Mouse (Mus musculus) heart, embryonic 12.5 days (tissue): ENCODE results near the gene Pgp. TPM values are rescaled to one million over a fixed set of nuclear protein-coding genes. Genes with fewer than 3 reads are reported as not detected.
A peak's percentile ranks its signal among the peaks of the same experiment; 100 is the strongest.

Experiments used
- ATAC-seq: fragments of 200-750 bp; cut with Nextera tagmentation; 2 replicates; pipeline ENCODE4 v1.8.0; 2017; ENCODE audit warnings: moderate TSS enrichment, moderate library complexity; ENCODE audit not compliant: insufficient number of reproducible peaks, low FRiP score
- H3K27ac ChIP-seq: fragments of 300-500 bp; sonication (generic); 2 replicates; pipeline ENCODE4 v1.5.1; 2016; ENCODE audit warnings: mild to moderate bottlenecking, moderate library complexity; ENCODE audit not compliant: poor library complexity, severe bottlenecking
- H3K27me3 ChIP-seq: fragments of 300-500 bp; sonication (generic); replicated peaks from 2 replicates; pipeline ENCODE4 v1.6.1; 2016; ENCODE audit warnings: mild to moderate bottlenecking, moderate library complexity
- H3K36me3 ChIP-seq: fragments of 300-500 bp; sonication (generic); 2 replicates; pipeline ENCODE4 v1.6.1; 2016; ENCODE audit warnings: mild to moderate bottlenecking, moderate library complexity
- H3K4me1 ChIP-seq: fragments of 300-500 bp; sonication (generic); replicated peaks from 2 replicates; pipeline ENCODE4 v1.6.1; 2016; ENCODE audit warnings: mild to moderate bottlenecking
- H3K4me2 ChIP-seq: fragments of 300-500 bp; sonication (generic); 2 replicates; pipeline ENCODE4 v1.6.1; 2016; ENCODE audit warnings: mild to moderate bottlenecking, moderate library complexity
- H3K4me3 ChIP-seq: fragments of 300-500 bp; sonication (generic); 2 replicates; pipeline ENCODE4 v1.5.1; 2016; ENCODE audit warnings: mild to moderate bottlenecking
- H3K9ac ChIP-seq: fragments of 300-500 bp; sonication (generic); 2 replicates; pipeline ENCODE4 v1.6.1; 2016; ENCODE audit warnings: mild to moderate bottlenecking, moderate library complexity
- H3K9me3 ChIP-seq: fragments of 300-500 bp; sonication (generic); replicated peaks from 2 replicates; pipeline ENCODE4 v1.6.1; 2016; ENCODE audit warnings: mild to moderate bottlenecking, moderate library complexity
- WGBS: fragments of 180-500 bp; shearing (Covaris S2); methylation state at CpG from one replicate; pipeline ENCODE4 v1.1.7; 2016; 5-methylcytosine and 5-hydroxymethylcytosine counted together
- polyA plus RNA-seq: library from polyadenylated mRNA; unstranded; fragments of >200 nt; fragmentation: Nextera tagmentation; extraction: Ambion mirVana; gene quantifications from 2 replicates; pipeline ENCODE4 v1.2.1, GENCODE M21; 2016

Gene Pgp
- polyA plus RNA-seq, 1 experiment from 2014 or later, result 73.7 TPM

GRCm38 (mm10) chr17:24462932-24463331, 7.3 kb upstream of the Pgp start:
- no peaks in the 10 kb centered on the region for H3K27me3 ChIP-seq
- peak overlapping the region; percentile 78; the same call in 1 of the 2 replicates for H3K27ac ChIP-seq
- peak overlapping the region; percentile 13; the same call in 1 of the 2 replicates for H3K4me2 ChIP-seq
- peak; percentile 51; the same call in 1 of the 2 replicates for ATAC-seq
- H3K9me3 ChIP-seq, result no peaks in the 10 kb centered on the region
- H3K4me3 ChIP-seq, result no peak overlapping the region
- peaks cover 14% of the 10 kb centered on the region for H3K4me1 ChIP-seq
- 33% methylated on average over 1 of the region's 1 CpGs for WGBS
- no peak overlapping the region for H3K9ac ChIP-seq
- no peaks in the 10 kb centered on the region; the same call in 1 of the 2 replicates for H3K36me3 ChIP-seq

DNA sequence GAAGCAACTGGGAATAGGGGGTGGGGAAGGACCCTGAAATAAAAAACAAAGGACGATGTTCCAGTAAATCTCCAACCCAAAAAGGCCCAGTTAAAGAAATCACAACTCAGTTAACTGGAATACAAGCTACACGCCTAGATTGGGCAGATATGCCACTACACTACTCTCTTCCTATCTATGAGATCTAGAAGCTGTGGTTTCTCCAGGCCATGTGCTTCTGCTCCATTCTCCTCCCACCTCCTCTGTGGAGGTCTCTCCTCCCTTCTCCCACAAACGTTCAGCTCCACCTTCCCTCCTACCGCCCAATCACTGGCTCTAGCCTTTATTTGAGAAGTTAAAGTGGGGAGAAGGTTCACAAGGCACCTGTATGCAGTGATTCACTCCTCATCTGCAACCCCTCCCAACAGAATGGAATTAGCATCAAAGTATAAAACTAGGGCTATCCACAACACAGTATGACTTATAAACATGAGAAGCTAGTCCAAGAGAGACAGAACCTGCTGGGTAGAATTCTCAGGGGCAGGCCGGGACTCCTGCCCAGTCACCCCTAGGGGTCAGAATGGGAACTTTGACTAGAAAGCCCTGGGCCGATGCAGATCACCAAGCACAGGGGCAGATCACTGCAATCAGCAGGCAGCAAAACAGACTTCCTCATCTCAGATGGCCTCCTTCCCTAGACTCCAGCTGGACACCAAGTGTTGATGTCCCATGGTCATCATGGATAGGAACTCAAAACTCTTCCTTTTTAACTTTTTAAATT, 6.6 kb upstream of the Pgp start:
- 0 out of 2 replicates have a peak, but pooled peaks have one; percentile 42 for ATAC-seq
- Histone ChIP-seq H3K36me3 (no peaks in the 10 kb centered on the region; the same call in 1 of the 2 replicates), H3K9ac (no peak overlapping the region), H3K27ac (peak overlapping the region; percentile 78; the same call in 1 of the 2 replicates), H3K4me2 (no peak overlapping the region), H3K27me3 (no peaks in the 10 kb centered on the region), H3K4me1 (peaks cover 14% of the 10 kb centered on the region), H3K4me3 (no peak overlapping the region), H3K9me3 (no peaks in the 10 kb centered on the region)
- 44% methylated on average over 6 of the region's 6 CpGs for WGBS

DNA sequence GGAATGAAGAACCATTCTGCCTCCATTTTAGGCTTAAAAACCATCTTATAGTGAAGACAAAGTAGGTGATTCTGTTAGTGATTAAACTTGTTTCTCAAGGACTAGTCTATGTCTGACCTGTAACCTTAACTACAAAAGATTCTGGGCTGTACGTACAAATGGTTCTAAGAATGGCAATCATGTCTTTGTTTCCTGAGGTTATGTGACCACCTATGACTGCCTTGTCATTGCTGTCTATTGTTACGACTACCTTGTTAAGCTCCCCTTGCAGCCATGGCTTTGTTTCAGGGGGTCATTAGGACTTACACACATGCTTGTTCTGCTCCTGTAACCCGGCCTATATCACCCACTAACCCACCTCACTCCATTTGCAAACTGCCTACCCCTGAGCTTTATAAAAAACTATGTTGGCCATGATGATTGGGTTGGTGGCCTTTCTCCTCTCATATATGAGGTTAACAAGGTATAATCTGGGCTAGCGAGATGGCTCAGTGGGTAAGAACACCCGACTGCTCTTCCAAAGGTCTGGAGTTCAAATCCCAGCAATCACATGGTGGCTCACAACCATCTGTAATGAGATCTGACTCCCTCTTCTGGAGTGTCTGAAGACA, 1.5 kb upstream of the Pgp start:
- WGBS, result 89% methylated on average over 5 of the region's 5 CpGs
- Histone ChIP-seq H3K4me3 (no peak overlapping the region), H3K36me3 (peaks cover 13% of the 10 kb centered on the region), H3K9ac (no peak overlapping the region), H3K9me3 (no peaks in the 10 kb centered on the region), H3K27ac (no peak overlapping the region), H3K4me1 (peaks cover 25% of the 10 kb centered on the region), H3K27me3 (no peaks in the 10 kb centered on the region), H3K4me2 (no peak overlapping the region)
- no peak for ATAC-seq

- H3K4me1 ChIP-seq, result peaks cover 30% of the 10 kb centered on the region
- WGBS, result 17% methylated on average over 7 of the region's 7 CpGs
- no peaks in the 10 kb centered on the region for H3K27me3 ChIP-seq
- peak overlapping the region; percentile 91 for H3K9ac ChIP-seq
- ATAC-seq, result no peak
- peaks cover 20% of the 10 kb centered on the region for H3K36me3 ChIP-seq
- H3K4me3 ChIP-seq, result peak overlapping the region; percentile 76
- H3K4me2 ChIP-seq, result peak overlapping the region; percentile 97
- no peaks in the 10 kb centered on the region for H3K9me3 ChIP-seq
- H3K27ac ChIP-seq, result peak overlapping the region; percentile 86
Measured at GRCm38 (mm10) chr17:24469336-24469909, 769 bp upstream of the Pgp start.

GRCm38 (mm10) chr17:24470701-24471527, 722 bp downstream of the Pgp start:
- Histone ChIP-seq H3K27me3 (no peaks in the 10 kb centered on the region), H3K27ac (peak overlapping the region; percentile 86), H3K9ac (peak overlapping the region; percentile 91), H3K4me3 (peak overlapping the region; percentile 76), H3K9me3 (no peaks in the 10 kb centered on the region), H3K4me2 (peak overlapping the region; percentile 97), H3K4me1 (peaks cover 31% of the 10 kb centered on the region), H3K36me3 (peaks cover 35% of the 10 kb centered on the region)
- peak; percentile 34 for ATAC-seq
- under 1% methylated on average over 68 of the region's 68 CpGs for WGBS

- peak overlapping the region; percentile 97 for H3K4me2 ChIP-seq
- no peak overlapping the region for H3K27ac ChIP-seq
- no peaks in the 10 kb centered on the region for H3K27me3 ChIP-seq
- no peak overlapping the region for H3K9ac ChIP-seq
- H3K4me3 ChIP-seq, result peak overlapping the region; percentile 76; the same call in 1 of the 2 replicates
- 66% methylated on average over 4 of the region's 4 CpGs for WGBS
- H3K36me3 ChIP-seq, result peaks cover 51% of the 10 kb centered on the region
- peaks cover 32% of the 10 kb centered on the region for H3K4me1 ChIP-seq
- ATAC-seq, result no peak
- no peaks in the 10 kb centered on the region for H3K9me3 ChIP-seq
Measured at GRCm38 (mm10) chr17:24472512-24472911, 2.3 kb downstream of the Pgp start.

- Histone ChIP-seq H3K36me3 (peaks cover 53% of the 10 kb centered on the region), H3K27me3 (no peaks in the 10 kb centered on the region), H3K4me1 (peaks cover 40% of the 10 kb centered on the region), H3K9me3 (no peaks in the 10 kb centered on the region), H3K27ac (peak within 1 kb of the TSS; percentile 8; the same call in 1 of the 2 replicates), H3K4me3 (0 out of 2 replicates have a peak within 1 kb of the TSS, but pooled peaks have one; percentile 76), H3K9ac (peak within 1 kb of the TSS; percentile 34), H3K4me2 (peak within 1 kb of the TSS; percentile 97)
- ATAC-seq, result no peak
- 73% methylated on average over 6 of the region's 6 CpGs for WGBS
Measured at GRCm38 (mm10) chr17:24473612-24474275, 3.6 kb downstream of the Pgp start, which contains the start of gene Bricd5. TSS of gene Bricd5 (plus strand) at chr17:24473884.

DNA sequence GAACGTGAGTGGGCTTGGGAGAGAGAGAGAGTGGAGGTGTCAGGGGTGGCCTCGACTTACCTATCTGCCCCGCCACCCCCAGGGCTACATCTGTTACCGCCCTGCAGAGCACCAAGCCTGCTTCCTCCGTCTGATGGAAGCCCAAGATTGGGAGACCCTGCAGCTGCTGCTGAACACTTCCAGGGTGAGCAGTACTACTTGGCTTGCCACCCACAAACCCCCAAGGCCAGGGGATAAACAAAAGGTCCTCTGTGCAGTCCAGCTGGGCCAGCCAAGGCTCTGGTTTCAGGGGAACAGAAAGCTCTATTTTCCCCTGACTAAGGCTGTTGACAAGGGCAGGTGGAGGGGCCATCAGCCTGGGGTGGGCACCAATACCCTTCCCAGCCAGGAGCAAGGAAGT, 4.4 kb downstream of the Pgp start:
- no peak overlapping the region for H3K4me3 ChIP-seq
- ATAC-seq, result no peak
- H3K27me3 ChIP-seq, result no peaks in the 10 kb centered on the region
- no peak overlapping the region for H3K4me2 ChIP-seq
- H3K27ac ChIP-seq, result no peak overlapping the region
- no peaks in the 10 kb centered on the region for H3K9me3 ChIP-seq
- H3K4me1 ChIP-seq, result peaks cover 40% of the 10 kb centered on the region
- H3K9ac ChIP-seq, result no peak overlapping the region
- WGBS, result 60% methylated on average over 5 of the region's 5 CpGs
- peaks cover 53% of the 10 kb centered on the region for H3K36me3 ChIP-seq

- Histone ChIP-seq H3K27me3 (no peaks in the 10 kb centered on the region), H3K4me1 (peaks cover 45% of the 10 kb centered on the region), H3K36me3 (peaks cover 53% of the 10 kb centered on the region), H3K4me2 (no peak overlapping the region), H3K9me3 (no peaks in the 10 kb centered on the region), H3K27ac (no peak overlapping the region), H3K9ac (no peak overlapping the region), H3K4me3 (no peak overlapping the region)
- ATAC-seq, result no peak
- 89% methylated on average over 6 of the region's 6 CpGs for WGBS
Measured at GRCm38 (mm10) chr17:24475586-24475985, 5.4 kb downstream of the Pgp start.

- ATAC-seq, result no peak
- Histone ChIP-seq H3K4me3 (no peak overlapping the region), H3K36me3 (peaks cover 53% of the 10 kb centered on the region), H3K27me3 (no peaks in the 10 kb centered on the region), H3K4me2 (no peak overlapping the region), H3K9ac (no peak overlapping the region), H3K4me1 (peaks cover 43% of the 10 kb centered on the region), H3K27ac (no peak overlapping the region), H3K9me3 (no peaks in the 10 kb centered on the region)
- WGBS, result 88% methylated on average over 10 of the region's 10 CpGs
Measured at GRCm38 (mm10) chr17:24476022-24476776, 6.0 kb downstream of the Pgp start.
